Mouse (Mus musculus): ENCODE measurements around the gene Cyct. TPM values are rescaled to one million over a fixed set of nuclear protein-coding genes. Genes with fewer than 3 reads are reported as not detected.

The Cyct gene
- polyA plus RNA-seq, 2 experiments, result not detected

GRCm38 (mm10) chr2:76324463-76324862 lies 35.8 kb downstream of the Cyct start:
- Histone ChIP-seq H3K27me3 (ENCODE audit: control insufficient read depth, insufficient read depth, low read length) (no peaks in the 10 kb centered on the region), H3K27ac (no peak overlapping the region), H3K4me2 (ENCODE audit: low read depth) (no peak overlapping the region), H3K9me3 (ENCODE audit: control insufficient read depth, low read length) (no peaks in the 10 kb centered on the region), H3K9ac (replicated peaks) (no peak overlapping the region), H3K36me3 (replicated peaks; ENCODE audit: control insufficient read depth, insufficient read depth, low read depth) (no peaks in the 10 kb centered on the region), H3K4me1 (replicated peaks; ENCODE audit: control insufficient read depth in 2 of 2, insufficient read depth in 2 of 2, low read length in 1 of 2) (peaks cover 6 to 13% of the 10 kb centered on the region in 2 experiments; a peak in 3 of 4 replicates), H3K4me3 (ENCODE audit: insufficient read depth in 1 of 2, low read depth in 2 of 2, low read length in 2 of 2) (no peak overlapping the region)
- no peak for DNase-seq (ENCODE audit: low read depth in 3 of 3, low spot score in 3 of 3)
- no peak for ATAC-seq (ENCODE audit: insufficient read depth)
- 69% methylated on average over 5 of the region's 5 CpGs for WGBS (ENCODE audit: insufficient replicate concordance)
- TF ChIP-seq EP300 (IDR thresholded peaks at IDR 0.05; ENCODE audit: low read depth) (no peak), CTCF (IDR thresholded peaks at IDR 0.05; ENCODE audit: low read depth) (no peak)

- Histone ChIP-seq H3K27me3 (ENCODE audit: control insufficient read depth, insufficient read depth, low read length) (no peaks in the 10 kb centered on the region), H3K4me1 (replicated peaks; ENCODE audit: control insufficient read depth in 2 of 2, insufficient read depth in 2 of 2, low read length in 1 of 2) (peaks cover 7 to 13% of the 10 kb centered on the region in 2 experiments; a peak in 3 of 4 replicates), H3K9me3 (ENCODE audit: control insufficient read depth, low read length) (no peaks in the 10 kb centered on the region), H3K9ac (replicated peaks) (no peak overlapping the region), H3K4me3 (ENCODE audit: insufficient read depth in 1 of 2, low read depth in 2 of 2, low read length in 2 of 2) (no peak overlapping the region), H3K27ac (no peak overlapping the region), H3K36me3 (replicated peaks; ENCODE audit: control insufficient read depth, insufficient read depth, low read depth) (no peaks in the 10 kb centered on the region), H3K4me2 (ENCODE audit: low read depth) (no peak overlapping the region)
- TF ChIP-seq EP300 (IDR thresholded peaks at IDR 0.05; ENCODE audit: low read depth) (no peak), CTCF (IDR thresholded peaks at IDR 0.05; ENCODE audit: low read depth) (no peak)
- WGBS (ENCODE audit: insufficient replicate concordance), result 76% methylated on average over 21 of the region's 21 CpGs
- DNase-seq (ENCODE audit: low read depth in 3 of 3, low spot score in 3 of 3) (no peak), ATAC-seq (ENCODE audit: insufficient read depth) (no peak)
These were observed 36.9 kb downstream of the Cyct start for GRCm38 (mm10) chr2:76323185-76323875.

- peak; percentile 88 for ATAC-seq (ENCODE audit: insufficient read depth)
- Histone ChIP-seq H3K27me3 (ENCODE audit: control insufficient read depth, insufficient read depth, low read length) (no peaks in the 10 kb centered on the region), H3K36me3 (replicated peaks; ENCODE audit: control insufficient read depth, insufficient read depth, low read depth) (no peaks in the 10 kb centered on the region), H3K4me1 (replicated peaks; ENCODE audit: control insufficient read depth in 2 of 2, insufficient read depth in 2 of 2, low read length in 1 of 2) (peaks cover 7 to 13% of the 10 kb centered on the region in 2 experiments; a peak in 3 of 4 replicates), H3K4me2 (ENCODE audit: low read depth) (0 out of 2 replicates have a peak overlapping the region, but pooled peaks have one; percentile 13), H3K4me3 (ENCODE audit: insufficient read depth in 1 of 2, low read depth in 2 of 2, low read length in 2 of 2) (no peak overlapping the region), H3K9ac (replicated peaks) (no peak overlapping the region), H3K27ac (no peak overlapping the region), H3K9me3 (ENCODE audit: control insufficient read depth, low read length) (no peaks in the 10 kb centered on the region)
- WGBS (ENCODE audit: insufficient replicate concordance), result 19% methylated on average over 6 of the region's 6 CpGs
- TF ChIP-seq EP300 (IDR thresholded peaks at IDR 0.05; ENCODE audit: low read depth) (peak; percentile 86), CTCF (IDR thresholded peaks at IDR 0.05; ENCODE audit: low read depth) (no peak)
- DNase-seq (ENCODE audit: low read depth in 3 of 3, low spot score in 3 of 3), result peak in 2 of 3 experiments; percentile 4 to 36
These were observed 39.9 kb downstream of the Cyct start for GRCm38 (mm10) chr2:76320336-76320735.

- Histone ChIP-seq H3K4me3 (ENCODE audit: insufficient read depth in 1 of 2, low read depth in 2 of 2, low read length in 2 of 2) (no peak overlapping the region), H3K4me1 (replicated peaks; ENCODE audit: control insufficient read depth in 2 of 2, insufficient read depth in 2 of 2, low read length in 1 of 2) (peaks cover 7 to 13% of the 10 kb centered on the region in 2 experiments; a peak in 3 of 4 replicates), H3K9me3 (ENCODE audit: control insufficient read depth, low read length) (no peaks in the 10 kb centered on the region), H3K36me3 (replicated peaks; ENCODE audit: control insufficient read depth, insufficient read depth, low read depth) (no peaks in the 10 kb centered on the region), H3K27me3 (ENCODE audit: control insufficient read depth, insufficient read depth, low read length) (no peaks in the 10 kb centered on the region), H3K4me2 (ENCODE audit: low read depth) (no peak overlapping the region), H3K9ac (replicated peaks) (no peak overlapping the region), H3K27ac (no peak overlapping the region)
- DNase-seq (ENCODE audit: low read depth in 3 of 3, low spot score in 3 of 3) (no peak), ATAC-seq (ENCODE audit: insufficient read depth) (no peak)
- 75% methylated on average over 6 of the region's 6 CpGs for WGBS (ENCODE audit: insufficient replicate concordance)
- no peak for TF ChIP-seq EP300 (IDR thresholded peaks at IDR 0.05; ENCODE audit: low read depth)
- TF ChIP-seq CTCF (IDR thresholded peaks at IDR 0.05; ENCODE audit: low read depth), result no peak
These were observed 41.0 kb downstream of the Cyct start for GRCm38 (mm10) chr2:76319231-76319630.

Small RNAs within 50 kb of the gene (microRNA-seq; reads per million reads assigned to microRNA genes)
- not detected for gene Gm44337

Other genes with a start within 250 kb of the Cyct start
- 0.01 TPM in 2 replicates for gene Pde11a, start 21.7 kb downstream of the Cyct start, polyA plus RNA-seq (2012; rRNA removed)
- gene Pde11a, start 21.7 kb downstream of the Cyct start, polyA plus RNA-seq (2014; fragmentation: Nextera tagmentation; extraction: Ambion mirVana), result 0.06 TPM in 1 of 2 replicates, not detected in the other
- gene Rbm45, start 9.5 kb upstream of the Cyct start, polyA plus RNA-seq (2012; rRNA removed), result 5.8 and 8.5 TPM in 2 replicates
- gene Rbm45, start 9.5 kb upstream of the Cyct start, polyA plus RNA-seq (2014; fragmentation: Nextera tagmentation; extraction: Ambion mirVana), result 5.7 and 6.2 TPM in 2 replicates
- 0.17 and 0.41 TPM in 2 replicates for gene Osbpl6, start 46.1 kb upstream of the Cyct start, polyA plus RNA-seq (2012; rRNA removed)
- 0.20 and 0.21 TPM in 2 replicates for gene Osbpl6, start 46.1 kb upstream of the Cyct start, polyA plus RNA-seq (2014; fragmentation: Nextera tagmentation; extraction: Ambion mirVana)